Mouse (Mus musculus) kidney, adult 8-10 months (tissue): ENCODE results near the gene Csnk2a2.

Source experiments
- DNase-seq, 2 experiments: peaks; one replicate each; pipeline ENCODE4 v3.0.0; 2022

The Csnk2a2 gene

GRCm38 (mm10) chr8:95470008-95470407 is 19.8 kb downstream of the Csnk2a2 start:
- DNase-seq = no peak

GRCm38 (mm10) chr8:95468995-95469394 is 20.8 kb downstream of the Csnk2a2 start:
- DNase-seq = no peak

GRCm38 (mm10) chr8:95466543-95466942 is 23.3 kb downstream of the Csnk2a2 start:
- no peak for DNase-seq

GRCm38 (mm10) chr8:95452518-95452917 is 37.3 kb downstream of the Csnk2a2 start:
- no peak for DNase-seq

GRCm38 (mm10) chr8:95450271-95450670 is 39.6 kb downstream of the Csnk2a2 start:
- DNase-seq = peak; percentile 77 to 84

GRCm38 (mm10) chr8:95447661-95448060 is 42.2 kb downstream of the Csnk2a2 start:
- no peak for DNase-seq

- no peak for DNase-seq
Measured at GRCm38 (mm10) chr8:95445042-95445441, 44.8 kb downstream of the Csnk2a2 start.

- DNase-seq = no peak
Measured at GRCm38 (mm10) chr8:95441491-95442039, 48.3 kb downstream of the Csnk2a2 start.

GRCm38 (mm10) chr8:95440168-95440709 is 49.6 kb downstream of the Csnk2a2 start:
- DNase-seq = no peak

GRCm38 (mm10) chr8:95439421-95439820 is 50.4 kb downstream of the Csnk2a2 start:
- no peak for DNase-seq

- DNase-seq = no peak
Measured at GRCm38 (mm10) chr8:95437341-95437992, 52.4 kb downstream of the Csnk2a2 start.

- DNase-seq = no peak
Measured at GRCm38 (mm10) chr8:95435930-95436329, 53.9 kb downstream of the Csnk2a2 start.

- DNase-seq = no peak
Measured at GRCm38 (mm10) chr8:95435471-95435870, 54.4 kb downstream of the Csnk2a2 start.

- peak; percentile 99 to 100 for DNase-seq
Measured at GRCm38 (mm10) chr8:95434686-95435439, 55.0 kb downstream of the Csnk2a2 start, which contains the start of gene Cfap20. TSS of gene Cfap20 (minus strand) at chr8:95434869.

GRCm38 (mm10) chr8:95434233-95434632 is 55.6 kb downstream of the Csnk2a2 start:
- peak; percentile 43 for DNase-seq

GRCm38 (mm10) chr8:95433124-95433523 is 56.7 kb downstream of the Csnk2a2 start:
- no peak for DNase-seq

- DNase-seq = no peak
Measured at GRCm38 (mm10) chr8:95432471-95432870, 57.4 kb downstream of the Csnk2a2 start.

- peak; percentile 67 to 70 for DNase-seq
Measured at GRCm38 (mm10) chr8:95429945-95430344, 59.9 kb downstream of the Csnk2a2 start.

- peak; percentile 60 to 76 for DNase-seq
Measured at GRCm38 (mm10) chr8:95427594-95428535, 62.0 kb downstream of the Csnk2a2 start.

- DNase-seq = no peak
Measured at GRCm38 (mm10) chr8:95426781-95427281, 63.0 kb downstream of the Csnk2a2 start.

- DNase-seq = no peak
Measured at GRCm38 (mm10) chr8:95424682-95425081, 65.2 kb downstream of the Csnk2a2 start.

GRCm38 (mm10) chr8:95422193-95422810 is 67.5 kb downstream of the Csnk2a2 start:
- DNase-seq = no peak
